In the genomic region with DNA sequence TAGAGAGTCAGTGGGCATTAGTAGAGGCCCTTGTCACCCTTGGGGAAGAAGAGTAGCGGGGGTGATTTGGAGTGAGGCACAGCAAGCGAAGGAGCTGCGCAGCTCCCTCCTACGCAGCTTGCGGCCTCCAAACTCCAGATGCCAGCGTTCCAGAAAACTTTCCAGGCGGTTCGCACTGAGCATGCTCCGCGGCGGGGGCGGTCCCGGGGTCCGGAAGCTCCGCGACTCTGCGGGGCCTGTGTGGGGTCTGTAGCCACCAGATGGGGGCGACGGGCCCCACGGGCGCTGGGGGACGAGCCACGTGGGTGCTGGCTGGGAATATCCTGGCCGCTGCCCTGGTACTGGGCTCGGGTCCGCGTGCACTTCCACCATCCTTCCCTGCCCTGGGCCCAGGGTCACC, we compare ENCODE assay signal across 8 mouse cellular contexts. TPM values are rescaled to one million over a fixed set of nuclear protein-coding genes. Genes with fewer than 3 reads are reported as not detected.
DNase-seq lines count a peak whose midpoint lies in the region; ATAC-seq and TF ChIP-seq lines count a peak whose summit lies in the region.

A gene (plus strand): TSS at position 212 of the 400 bp plus-strand sequence.

- DNase-seq in adrenal gland, adult 2 months = peak; percentile 89
- peak; percentile 90 for DNase-seq in embryonic facial prominence, embryonic 11.5 days (ENCODE audit: low spot score)
- DNase-seq in gonadal fat pad, adult 2 months (ENCODE audit: low read depth) = no peak
- peak; percentile 55 to 86 for DNase-seq in left cerebral cortex, postnatal 10 days (ENCODE audit: extremely low spot score in 1 of 2, low spot score in 2 of 2)
- peak; percentile 76 to 86 for DNase-seq in lung, postnatal 4 days
- peak; percentile 76 for DNase-seq in right cerebral cortex, postnatal 36 days (ENCODE audit: low spot score in 2 of 2)

- peak; percentile 77 for ATAC-seq in embryonic facial prominence, embryonic 11.5 days (replicated peaks; ENCODE audit: insufficient number of reproducible peaks, low FRiP score, low TSS enrichment, low read depth)
- ATAC-seq in intestine, postnatal 0 days = peak; percentile 28; the same call in 1 of the 2 replicates
- no peak for ATAC-seq in activated CD4-positive, CD25-positive, alpha-beta regulatory T cell, adult 4 months

- no peaks in the 10 kb centered on the region for H3K27me3 ChIP-seq in embryonic facial prominence, embryonic 11.5 days (ENCODE audit: control insufficient read depth, insufficient read depth, low read length)
- H3K27me3 ChIP-seq in intestine, postnatal 0 days (replicated peaks; ENCODE audit: control insufficient read depth, insufficient read depth, low read length) = peaks cover 14% of the 10 kb centered on the region; the same call in 1 of the 2 replicates

- intact Hi-C loops in left cerebral cortex, postnatal 10 days (cut with DNase I) = no loop called here

- H3K36me3 ChIP-seq in embryonic facial prominence, embryonic 11.5 days (replicated peaks; ENCODE audit: control insufficient read depth, insufficient read depth, low read depth, low read length) = no peaks in the 10 kb centered on the region
- no peaks in the 10 kb centered on the region for H3K36me3 ChIP-seq in intestine, postnatal 0 days (ENCODE audit: control insufficient read depth, insufficient read depth)

- WGBS in embryonic facial prominence, embryonic 11.5 days = 0% methylated on average over 27 of the region's 27 CpGs
- WGBS in intestine, postnatal 0 days = under 1% methylated on average over 27 of the region's 27 CpGs

- peak; percentile 47 for TF ChIP-seq CTCF in intestine, postnatal 0 days (IDR thresholded peaks at IDR 0.05; ENCODE audit: low read depth)

- peak within 1 kb of the TSS; percentile 79 for H3K9ac ChIP-seq in embryonic facial prominence, embryonic 11.5 days (replicated peaks; ENCODE audit: low read length)
- peak within 1 kb of the TSS; percentile 58 for H3K9ac ChIP-seq in intestine, postnatal 0 days (ENCODE audit: low read depth, low read length)

- peak within 1 kb of the TSS; percentile 53 for H3K4me3 ChIP-seq in embryonic facial prominence, embryonic 11.5 days (ENCODE audit: low read depth, low read length)
- peak within 1 kb of the TSS; percentile 59 for H3K4me3 ChIP-seq in intestine, postnatal 0 days (ENCODE audit: low read depth, low read length)

- peak within 1 kb of the TSS; percentile 83 for H3K4me2 ChIP-seq in embryonic facial prominence, embryonic 11.5 days (ENCODE audit: low read depth, low read length)
- peak within 1 kb of the TSS; percentile 80 for H3K4me2 ChIP-seq in intestine, postnatal 0 days (replicated peaks; ENCODE audit: low read depth)

- no peaks in the 10 kb centered on the region for H3K9me3 ChIP-seq in embryonic facial prominence, embryonic 11.5 days (replicated peaks; ENCODE audit: control insufficient read depth, low read length)
- no peaks in the 10 kb centered on the region for H3K9me3 ChIP-seq in intestine, postnatal 0 days (ENCODE audit: control insufficient read depth)

- peak within 1 kb of the TSS; percentile 62 for H3K27ac ChIP-seq in embryonic facial prominence, embryonic 11.5 days (replicated peaks; ENCODE audit: low read depth, low read length)
- no peak within 1 kb of the TSS for H3K27ac ChIP-seq in intestine, postnatal 0 days (ENCODE audit: low read depth, low read length)

- H3K4me1 ChIP-seq in embryonic facial prominence, embryonic 11.5 days (ENCODE audit: control insufficient read depth, insufficient read depth, low read length) = peaks cover 11% of the 10 kb centered on the region
- H3K4me1 ChIP-seq in intestine, postnatal 0 days (replicated peaks; ENCODE audit: control insufficient read depth, insufficient read depth, low read length) = no peaks in the 10 kb centered on the region

RNA-seq across cellular contexts. Expression of the gene that starts here (rescaled TPM):
- total RNA-seq in adrenal gland, adult 2 months (2021) = 10 to 100 TPM; 11.8 to 19.8 TPM
- polyA plus RNA-seq in adrenal gland, adult 2 months (2012; rRNA removed) = 19.6 and 22.1 TPM in 2 replicates
- polyA plus RNA-seq in embryonic facial prominence, embryonic 11.5 days (2014; fragmentation: Nextera tagmentation; extraction: Ambion mirVana) = 14.0 and 16.0 TPM in 2 replicates
- polyA plus RNA-seq in gonadal fat pad, adult 2 months (2012; rRNA removed) = 11.9 and 12.5 TPM in 2 replicates
- 1.8 and 2.1 TPM in 2 replicates for polyA plus RNA-seq in intestine, postnatal 0 days (2015; fragmentation: Nextera tagmentation; extraction: Ambion mirVana)
- total RNA-seq in left cerebral cortex, postnatal 10 days (2021) = 1 to 10 TPM; 3.2 to 3.4 TPM
- polyA plus RNA-seq in activated CD4-positive, CD25-positive, alpha-beta regulatory T cell, adult 4 months (2017; shearing (Covaris generic)) = not detected
